In genomic region chr13:13953874-13954832, GRCm38 (mm10) we compare ENCODE assay signal across 8 mouse cellular contexts. TPM values are rescaled to one million over a fixed set of nuclear protein-coding genes. Genes with fewer than 3 reads are reported as not detected.
DNase-seq lines count a peak whose midpoint lies in the region; ATAC-seq lines count a peak whose summit lies in the region.

Gene B3galnt2, plus strand, starts transcription at chr13:13954469.

- under 1% methylated on average over 71 of the region's 78 CpGs for WGBS in forebrain, embryonic 14.5 days
- under 1% methylated on average over 78 of the region's 78 CpGs for WGBS in neural tube, embryonic 15.5 days

- H3K27me3 ChIP-seq in forebrain, embryonic 14.5 days (replicated peaks; ENCODE audit: control insufficient read depth, insufficient read depth, low read length): no peaks in the 10 kb centered on the region
- H3K27me3 ChIP-seq in neural tube, embryonic 15.5 days (replicated peaks): no peaks in the 10 kb centered on the region

- H3K9me3 ChIP-seq in forebrain, embryonic 14.5 days (replicated peaks; ENCODE audit: control insufficient read depth, low read length): no peaks in the 10 kb centered on the region
- no peaks in the 10 kb centered on the region for H3K9me3 ChIP-seq in neural tube, embryonic 15.5 days (replicated peaks)

- H3K4me1 ChIP-seq in forebrain, embryonic 14.5 days (ENCODE audit: control insufficient read depth, insufficient read depth, low read length): peaks cover 8% of the 10 kb centered on the region
- H3K4me1 ChIP-seq in neural tube, embryonic 15.5 days: peaks cover 16% of the 10 kb centered on the region

- intact Hi-C loops in heart, postnatal 14 days (cut with DNase I): loop anchor here (5.0 kb wide), 2 partner anchors 62 to 658 kb away; partner anchors contain the start of genes Mrpl32 and Psma2

- peak; percentile 99 for ATAC-seq in forebrain, embryonic 14.5 days
- ATAC-seq in neural tube, embryonic 15.5 days (ENCODE audit: low FRiP score): peak; percentile 99

- peak within 1 kb of the TSS; percentile 40 for H3K27ac ChIP-seq in forebrain, embryonic 14.5 days (ENCODE audit: low read depth, low read length)
- H3K27ac ChIP-seq in neural tube, embryonic 15.5 days (replicated peaks): peak within 1 kb of the TSS; percentile 88

- H3K36me3 ChIP-seq in forebrain, embryonic 14.5 days (ENCODE audit: control insufficient read depth, insufficient read depth, low read length): no peaks in the 10 kb centered on the region
- no peaks in the 10 kb centered on the region for H3K36me3 ChIP-seq in neural tube, embryonic 15.5 days

- H3K9ac ChIP-seq in forebrain, embryonic 14.5 days (ENCODE audit: low read length): peak within 1 kb of the TSS; percentile 85
- peak within 1 kb of the TSS; percentile 78 for H3K9ac ChIP-seq in neural tube, embryonic 15.5 days (replicated peaks)

- peak; percentile 100 for DNase-seq in ES-CJ7 (ENCODE audit: low read depth, low spot score)
- peak; percentile 97 for DNase-seq in cerebellum, adult 11 months
- peak; percentile 100 for DNase-seq in forebrain, embryonic 14.5 days (ENCODE audit: low spot score)
- peak; percentile 93 to 94 for DNase-seq in heart, postnatal 14 days
- DNase-seq in layer of hippocampus, adult 11-12 months (ENCODE audit: low spot score): peak; percentile 98
- DNase-seq in lung, adult 18-20 months: peak; percentile 98 to 99
- DNase-seq in testis, postnatal 14 days (ENCODE audit: low spot score): peak; percentile 98

- H3K4me3 ChIP-seq in forebrain, embryonic 14.5 days (ENCODE audit: low read depth, low read length): peak within 1 kb of the TSS; percentile 89
- peak within 1 kb of the TSS; percentile 92 for H3K4me3 ChIP-seq in neural tube, embryonic 15.5 days (replicated peaks)

- peak within 1 kb of the TSS; percentile 70 for H3K4me2 ChIP-seq in forebrain, embryonic 14.5 days (ENCODE audit: low read length)
- peak within 1 kb of the TSS; percentile 82 for H3K4me2 ChIP-seq in neural tube, embryonic 15.5 days

RNA-seq across cellular contexts. Expression of gene B3galnt2, which starts in this region (rescaled TPM):
- polyA plus RNA-seq in forebrain, embryonic 14.5 days (2014; fragmentation: Nextera tagmentation; extraction: Ambion mirVana): 16.4 and 20.2 TPM in 2 replicates
- total RNA-seq in heart, postnatal 14 days (2021): 10 to 100 TPM; 19.3 to 22.7 TPM
- polyA plus RNA-seq in neural tube, embryonic 15.5 days (2015; fragmentation: Nextera tagmentation; extraction: Ambion mirVana): 17.0 and 20.1 TPM in 2 replicates

Comparison
In these comparisons a context has a peak if more than half of its experiments do, and no peak if none do; other contexts are left out.
1. Peak in every context shown above with its lines: DNase-seq, ATAC-seq, H3K4me3 ChIP-seq and H3K27ac ChIP-seq.